Mouse (Mus musculus): ENCODE data around the gene Dapk2.

Gene Dapk2

DNA sequence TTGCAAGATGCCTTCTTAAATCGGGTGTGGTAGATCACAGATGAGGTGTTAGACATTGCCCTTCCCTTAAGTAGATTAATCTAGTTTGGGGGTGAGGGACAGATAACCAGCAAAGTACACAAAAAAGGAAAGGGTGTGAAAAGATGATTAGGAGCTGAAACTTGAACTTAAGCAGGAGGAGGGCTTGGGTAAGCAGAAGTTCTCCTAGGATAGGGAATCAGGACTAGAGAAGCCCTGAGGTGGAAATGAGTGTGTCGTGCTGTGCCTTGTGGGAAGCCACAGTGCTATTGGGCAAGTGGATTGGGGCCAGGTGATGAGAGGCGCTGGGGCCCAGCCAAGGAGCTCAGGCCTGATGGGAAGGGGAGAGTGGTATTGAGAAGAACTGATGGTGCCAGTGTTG is 36.0 kb downstream of the Dapk2 start:
- no peak for DNase-seq

DNA sequence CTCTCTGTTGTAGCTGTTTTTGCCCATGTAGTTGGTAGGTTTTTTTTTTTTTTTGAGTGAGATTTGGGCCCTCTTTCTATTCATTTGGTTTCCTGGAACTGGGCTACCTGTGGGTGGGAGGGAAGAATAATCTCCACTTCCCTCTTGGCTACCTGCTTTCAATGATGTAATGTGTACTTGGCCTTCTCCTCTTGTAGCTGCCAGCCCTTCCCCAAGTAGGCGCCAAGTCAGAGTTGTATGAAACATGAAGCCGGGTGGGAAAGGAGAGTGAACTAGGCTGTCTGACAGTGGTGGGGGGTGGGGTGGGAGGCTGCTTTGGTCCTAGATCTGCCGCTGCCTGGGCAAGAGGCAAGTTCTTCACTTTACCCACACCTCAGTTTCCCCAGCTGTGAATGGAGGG is 38.5 kb downstream of the Dapk2 start:
- DNase-seq: no peak

DNA sequence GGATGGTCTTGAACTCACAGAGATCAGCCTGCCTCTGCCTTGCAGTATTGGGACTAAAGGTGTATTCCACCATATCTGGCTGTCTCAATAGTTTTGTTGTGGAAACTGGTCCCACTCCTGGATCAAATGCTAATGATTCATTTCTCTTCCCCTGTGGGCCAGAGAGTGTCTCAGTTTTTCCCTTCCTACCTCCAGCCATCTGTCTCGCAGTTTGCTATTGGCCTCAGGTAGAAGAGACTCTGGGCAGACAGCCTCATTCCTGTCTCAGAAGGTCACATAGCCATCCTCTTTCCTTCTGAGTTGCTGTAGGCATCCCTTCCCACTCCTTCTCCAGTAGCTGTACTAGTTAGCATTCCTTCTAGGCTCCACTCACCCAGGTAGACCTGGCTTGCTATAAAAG is 40.5 kb downstream of the Dapk2 start:
- no peak for DNase-seq

DNA sequence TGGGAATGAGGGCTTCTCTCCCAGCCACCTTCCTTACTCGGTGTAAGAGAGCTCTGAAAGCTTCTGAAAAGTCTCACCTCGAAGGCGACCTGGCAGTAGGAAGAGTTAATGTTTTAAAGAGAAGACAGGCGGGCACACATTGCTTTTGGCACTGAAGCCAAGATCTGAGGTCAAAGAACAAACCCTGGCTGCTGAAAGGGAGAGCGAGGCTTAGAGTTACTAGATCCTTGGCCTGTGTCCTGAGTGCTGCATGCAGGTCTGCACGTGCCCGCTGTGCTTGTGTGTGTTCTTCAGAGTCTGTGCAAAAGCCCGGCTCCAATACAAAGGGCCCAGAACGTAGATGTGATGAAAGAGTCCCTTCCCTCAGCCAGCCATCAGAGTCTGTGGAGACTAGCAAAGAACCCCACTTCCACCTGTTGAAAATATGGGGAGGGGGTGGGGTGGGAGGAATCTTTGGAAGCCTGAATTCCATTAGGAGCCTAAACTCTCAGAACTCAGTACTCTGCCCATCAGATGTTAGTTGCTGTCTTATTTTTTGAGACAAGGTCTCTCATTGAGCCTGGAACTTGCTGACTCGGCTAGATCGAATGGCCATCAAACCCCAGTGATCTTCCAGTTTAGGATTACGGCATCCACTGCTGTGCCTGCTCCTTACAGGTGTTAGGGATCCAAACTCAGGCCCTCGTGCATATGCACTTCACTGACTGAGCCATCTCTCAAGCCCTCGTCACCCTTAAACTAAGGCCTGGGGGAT is 41.8 kb downstream of the Dapk2 start:
- peak in 1 of 2 experiments; percentile 35 for DNase-seq

DNA sequence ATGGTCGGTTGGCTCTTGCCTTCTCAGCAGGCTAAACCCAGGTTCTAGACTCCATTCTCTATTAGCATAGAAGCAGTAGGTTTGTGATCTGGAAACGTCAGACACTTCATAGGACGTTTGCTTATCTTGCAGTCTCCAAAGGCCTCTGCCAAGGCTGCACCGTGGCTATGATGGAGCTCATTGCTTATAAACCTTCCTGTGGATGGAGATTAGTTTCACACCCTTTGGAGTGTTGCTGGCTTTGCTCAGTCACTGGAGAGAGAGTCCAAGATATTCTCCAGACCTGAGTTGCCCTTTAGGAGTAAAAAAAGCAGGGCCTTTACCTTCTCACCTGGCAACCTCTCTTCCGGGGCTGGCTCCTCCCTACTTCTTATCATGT is 42.4 kb downstream of the Dapk2 start:
- no peak for DNase-seq

DNA sequence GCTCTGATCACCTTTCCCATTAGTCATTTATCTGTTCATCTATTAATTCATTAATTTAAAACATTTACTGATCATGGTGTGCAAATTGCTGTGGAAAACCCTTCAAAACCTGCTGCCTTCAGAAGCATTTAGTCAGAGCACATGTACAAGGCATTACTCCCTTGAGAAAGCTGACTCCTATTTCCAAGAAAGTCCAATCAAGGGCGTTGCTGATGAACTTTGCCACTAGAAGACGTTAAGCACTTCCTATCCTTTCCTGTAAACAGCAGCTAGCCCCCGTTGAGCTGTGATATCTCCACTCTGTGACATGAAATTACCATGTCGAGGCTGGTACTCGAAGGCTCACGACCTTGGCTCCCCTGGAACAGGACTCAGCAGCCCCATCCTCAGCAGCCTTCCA is 43.6 kb downstream of the Dapk2 start:
- no peak for DNase-seq

DNA sequence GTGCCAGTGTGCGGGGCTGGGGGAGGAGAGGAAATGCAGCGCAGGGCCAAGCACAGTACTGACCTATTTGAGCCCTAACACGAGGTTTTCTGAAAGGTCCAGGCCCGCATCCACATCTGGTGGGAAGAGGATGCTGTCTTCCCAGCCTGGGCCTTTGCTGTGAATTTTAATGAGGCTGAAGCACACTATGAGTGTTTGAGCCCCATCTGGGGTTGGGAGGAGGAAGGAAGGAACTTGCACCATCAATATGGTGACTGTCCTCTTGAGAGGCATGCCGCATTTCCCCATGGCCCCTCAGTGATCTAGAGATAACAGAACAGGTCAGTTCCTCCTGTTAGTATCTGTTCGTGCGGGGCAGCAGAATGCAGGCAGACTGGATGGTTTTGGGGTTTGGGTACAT is 44.4 kb downstream of the Dapk2 start:
- no peak for DNase-seq

DNA sequence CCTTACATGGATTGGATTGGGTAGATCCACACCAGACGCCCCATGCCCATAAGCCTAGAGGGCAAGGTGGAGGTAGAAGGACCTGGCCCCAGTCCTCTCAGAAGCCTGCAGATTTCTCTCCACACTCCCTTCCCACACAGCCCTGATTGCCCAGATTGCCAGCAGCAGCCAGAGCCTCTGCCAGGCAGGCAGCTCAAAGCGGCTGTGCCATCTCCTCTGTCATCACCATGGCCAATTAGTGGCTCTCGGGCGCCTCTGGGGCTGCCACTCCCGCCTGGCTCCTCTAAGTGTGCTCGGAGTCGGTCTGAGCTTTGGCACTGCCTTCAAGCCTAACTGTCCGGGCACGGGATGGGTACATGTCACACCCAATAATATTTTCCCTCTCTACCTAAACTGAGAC is 47.7 kb downstream of the Dapk2 start:
- DNase-seq: no peak

DNA sequence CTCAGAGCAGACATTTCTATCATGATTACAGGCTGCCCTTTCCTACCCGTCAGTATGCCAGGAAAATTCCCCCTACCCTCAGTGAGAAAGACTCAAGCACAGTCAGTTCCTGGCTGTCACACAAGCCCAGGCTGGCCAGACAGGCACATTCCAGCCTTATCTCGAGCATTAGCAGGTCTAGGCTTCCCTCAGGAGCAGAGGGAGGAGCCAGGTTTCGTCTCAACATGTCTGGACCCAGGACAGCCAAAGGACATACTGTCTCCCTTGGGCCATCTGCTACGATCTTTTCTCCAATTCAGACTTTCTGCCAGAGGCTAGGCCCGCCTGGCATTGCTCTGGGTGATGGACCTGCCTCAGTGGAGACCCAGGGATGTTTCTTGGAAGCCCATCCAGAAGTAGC is 48.8 kb downstream of the Dapk2 start:
- DNase-seq: no peak

DNA sequence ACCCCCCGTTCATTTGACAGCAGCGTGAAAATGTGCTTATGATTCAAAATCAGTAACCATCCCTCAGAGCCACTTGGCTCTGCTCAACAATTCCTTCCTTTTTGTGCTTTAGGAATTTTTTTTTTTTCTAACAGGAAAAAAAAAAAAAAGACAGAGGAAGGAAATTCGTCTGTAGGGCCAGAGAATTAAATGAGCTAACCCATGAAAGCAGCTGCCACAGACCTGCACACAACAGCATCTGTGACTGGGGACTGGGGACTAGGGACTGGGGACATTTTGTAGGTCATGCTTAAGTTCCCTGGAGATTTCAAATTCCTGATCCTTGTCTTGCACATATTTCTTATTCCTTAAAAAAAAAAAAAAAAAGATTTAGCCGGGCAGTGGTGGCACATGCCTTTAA is 53.4 kb downstream of the Dapk2 start:
- DNase-seq: no peak

DNA sequence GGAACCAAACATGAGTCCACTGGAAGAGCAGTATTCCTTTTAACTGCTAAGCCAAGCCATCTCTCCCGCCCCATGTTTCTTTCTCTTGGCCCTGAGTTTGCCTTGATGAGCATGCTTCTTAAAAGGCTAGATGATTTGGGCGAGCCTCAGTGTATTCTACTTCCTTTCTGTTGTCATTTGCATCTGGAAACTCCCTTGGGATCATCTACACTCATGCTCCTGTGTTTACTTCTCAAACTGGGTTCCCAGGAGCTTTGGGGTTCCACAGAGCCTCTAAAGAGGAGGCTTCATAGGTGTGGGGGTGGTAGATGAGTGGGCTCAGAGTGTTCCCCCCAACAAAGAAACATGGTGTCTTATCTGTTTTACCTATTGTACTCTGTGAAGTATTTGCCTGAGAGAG is 54.1 kb downstream of the Dapk2 start:
- no peak for DNase-seq

DNA sequence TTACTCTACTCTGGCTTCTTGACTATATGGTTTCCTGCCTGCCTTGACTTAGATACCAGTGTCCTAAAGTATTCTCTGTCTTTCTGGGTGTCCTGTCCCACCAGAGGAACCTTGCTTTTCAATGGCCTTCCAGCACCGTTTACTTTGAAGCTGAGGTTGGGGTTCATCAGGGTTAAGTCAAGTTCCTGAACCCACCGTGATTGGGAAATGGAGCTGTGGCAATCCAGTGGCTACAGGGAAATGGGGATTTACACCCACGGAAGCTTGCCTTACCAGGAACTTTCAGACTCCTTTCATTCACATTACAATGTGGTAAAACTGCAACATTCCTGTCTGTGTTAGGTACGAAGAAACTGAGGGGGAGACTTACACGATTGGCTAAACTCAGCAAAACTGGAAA is 54.8 kb downstream of the Dapk2 start:
- DNase-seq: no peak

DNA sequence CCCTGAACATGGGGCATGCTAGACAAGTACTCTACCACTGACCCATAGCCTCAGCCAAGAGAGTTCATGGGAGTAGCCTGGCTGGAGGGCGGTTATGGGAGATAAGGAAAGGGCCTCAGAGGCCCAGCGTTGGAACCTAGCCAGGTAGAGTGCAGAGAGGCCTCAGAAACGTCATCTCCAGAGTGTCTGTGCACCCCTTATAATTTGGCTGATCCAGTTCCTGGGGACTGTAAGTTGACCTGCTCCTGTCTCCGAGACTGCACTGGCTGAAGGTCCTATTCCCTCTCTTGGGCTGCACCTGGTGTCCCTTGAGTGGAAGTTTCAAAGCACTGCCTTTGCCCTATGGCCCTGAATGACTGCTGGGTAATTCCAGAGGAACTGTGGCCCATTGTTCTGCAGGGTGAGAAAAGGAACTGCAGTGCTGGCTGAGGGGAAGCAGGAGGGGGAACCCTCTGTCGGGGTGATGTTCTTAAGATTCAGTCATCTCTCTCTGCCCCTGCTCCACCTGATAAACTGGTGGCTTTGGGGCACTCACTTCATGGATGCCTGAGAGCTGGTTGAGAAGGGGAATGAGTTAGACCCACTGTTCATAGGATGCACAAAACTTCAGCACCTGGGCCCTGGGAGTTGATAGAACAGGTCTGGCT is 55.5 kb downstream of the Dapk2 start:
- DNase-seq: peak; percentile 47 to 59

DNA sequence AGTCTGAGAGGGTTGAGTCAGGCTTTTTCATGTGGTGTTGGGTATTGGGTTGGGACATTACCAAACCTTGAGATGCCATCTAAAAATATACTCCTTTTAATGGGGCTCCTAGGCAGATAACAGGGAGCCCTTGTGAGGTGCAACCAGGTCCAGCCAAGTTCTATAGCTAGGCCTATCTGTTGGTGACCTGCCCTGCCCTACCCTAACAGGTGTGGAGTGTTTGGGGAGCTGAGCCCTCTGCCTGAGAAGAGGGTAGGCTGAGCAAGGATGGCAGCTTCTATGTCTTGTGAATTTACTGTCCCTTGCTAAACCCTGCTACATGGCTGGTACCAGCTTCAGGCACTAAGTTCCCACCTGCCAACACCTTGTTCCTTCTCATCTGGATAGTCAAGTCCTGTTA is 57.5 kb downstream of the Dapk2 start:
- no peak for DNase-seq

DNA sequence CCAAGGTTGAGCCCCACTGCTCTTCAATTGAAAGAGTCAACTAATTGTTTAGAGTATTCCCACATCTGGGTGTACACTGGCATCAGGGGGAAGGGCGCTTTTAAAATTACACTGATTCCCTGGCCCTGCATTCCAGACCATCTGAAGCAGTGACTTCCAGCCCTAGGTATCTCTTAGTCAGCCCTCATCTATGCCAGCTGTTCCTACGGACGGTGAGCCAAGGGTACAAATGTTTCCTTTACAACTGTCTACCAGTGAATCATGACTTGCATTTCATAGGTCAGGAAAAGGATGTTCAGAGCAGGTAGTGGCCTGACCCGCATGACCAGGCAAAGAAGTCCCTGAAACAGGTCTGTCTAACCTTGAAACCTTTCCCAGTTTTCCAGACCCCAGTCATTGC is 59.9 kb downstream of the Dapk2 start:
- DNase-seq: no peak

DNA sequence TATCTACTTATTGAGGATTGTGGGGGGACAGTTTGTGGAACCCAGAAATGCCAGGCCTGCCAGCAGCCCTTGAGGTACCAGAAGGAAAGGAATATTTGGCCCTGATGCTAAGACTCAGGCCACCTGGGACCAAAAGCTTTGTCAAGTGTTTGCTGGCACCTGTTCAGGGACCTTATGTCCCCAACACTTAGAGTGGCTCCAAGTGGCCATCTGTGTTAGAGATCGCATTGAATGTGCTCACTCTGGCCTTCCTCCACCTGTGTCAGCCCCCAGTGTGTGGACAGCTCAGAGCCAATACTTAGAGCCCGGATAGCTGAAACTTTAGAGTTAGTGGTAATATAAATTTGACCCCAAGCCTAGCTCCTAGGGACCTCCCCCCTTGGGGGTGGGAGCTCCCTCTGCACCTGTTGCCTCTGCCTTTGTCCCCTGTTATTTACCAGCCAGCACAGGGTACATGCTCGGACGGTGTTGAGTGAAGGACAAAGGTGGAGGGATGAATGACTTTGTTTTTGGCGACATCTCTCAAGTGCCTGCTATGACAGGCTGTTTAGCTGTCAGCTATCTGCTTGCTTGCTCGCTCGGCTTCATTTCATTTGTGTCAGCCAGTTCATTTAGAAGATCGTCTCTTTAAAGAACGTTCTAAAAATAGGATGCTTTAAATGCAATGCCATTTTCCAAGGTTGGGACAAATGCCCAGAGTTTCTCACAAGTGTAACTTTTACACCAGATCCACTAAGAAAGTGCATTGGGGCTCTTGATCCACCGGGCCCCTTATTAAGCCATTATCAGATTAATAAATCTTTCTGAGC is 61.1 kb downstream of the Dapk2 start:
- DNase-seq: no peak

DNA sequence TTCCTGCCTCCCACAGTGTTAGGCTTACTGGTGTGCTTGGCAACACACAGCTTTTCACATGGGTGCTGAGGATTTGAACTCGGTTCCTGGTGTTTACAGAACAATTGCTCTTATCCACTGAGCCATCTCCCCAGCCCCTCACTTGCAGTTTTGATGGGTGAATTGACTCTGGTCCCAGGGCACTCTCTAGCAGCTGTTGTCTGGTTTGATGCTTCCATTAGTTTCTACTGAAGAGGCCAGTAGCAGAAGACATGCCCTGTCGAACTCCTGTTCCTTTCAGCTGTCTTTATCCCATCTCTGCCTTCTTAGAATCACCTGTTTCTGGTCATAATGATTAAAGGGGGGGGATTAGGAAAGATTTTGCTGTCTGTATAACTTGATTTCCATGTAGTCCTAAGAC is 65.8 kb downstream of the Dapk2 start:
- DNase-seq: no peak

DNA sequence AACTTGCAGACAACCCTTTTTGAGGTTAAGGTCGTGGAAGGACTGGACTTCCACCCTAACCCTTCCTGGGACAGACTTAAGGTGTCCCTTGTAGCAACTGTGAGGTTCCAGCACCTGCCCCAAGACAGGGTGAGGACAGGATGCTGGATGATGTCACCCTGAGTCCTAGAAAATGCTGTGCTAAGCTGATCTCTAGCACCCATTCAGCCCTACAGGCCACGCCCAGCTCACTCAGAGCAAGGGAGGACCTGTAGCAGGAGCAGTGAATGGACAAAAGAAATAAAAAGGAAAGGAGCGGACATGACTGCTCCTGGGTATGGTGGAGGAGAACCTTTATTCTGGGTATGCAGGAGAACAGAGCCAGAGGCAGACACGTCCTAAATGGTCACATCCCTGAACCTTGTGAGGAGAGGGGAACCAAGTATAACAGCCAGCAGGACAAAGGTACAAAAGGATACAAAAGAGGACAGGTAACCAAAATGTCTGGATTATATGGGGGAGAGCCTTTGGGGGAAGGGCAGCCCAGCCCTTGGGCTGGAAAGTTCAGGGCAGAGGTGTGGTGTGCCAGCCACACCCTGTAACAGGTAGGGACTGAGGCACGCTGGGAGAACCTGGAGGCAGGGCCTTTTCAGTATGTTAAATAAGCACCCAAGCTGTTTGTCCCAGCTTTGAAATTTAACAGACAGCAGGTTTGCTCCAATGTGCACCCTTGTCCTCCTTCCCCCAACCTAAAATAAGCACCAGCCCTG is 67.9 kb downstream of the Dapk2 start:
- no peak for DNase-seq

DNA sequence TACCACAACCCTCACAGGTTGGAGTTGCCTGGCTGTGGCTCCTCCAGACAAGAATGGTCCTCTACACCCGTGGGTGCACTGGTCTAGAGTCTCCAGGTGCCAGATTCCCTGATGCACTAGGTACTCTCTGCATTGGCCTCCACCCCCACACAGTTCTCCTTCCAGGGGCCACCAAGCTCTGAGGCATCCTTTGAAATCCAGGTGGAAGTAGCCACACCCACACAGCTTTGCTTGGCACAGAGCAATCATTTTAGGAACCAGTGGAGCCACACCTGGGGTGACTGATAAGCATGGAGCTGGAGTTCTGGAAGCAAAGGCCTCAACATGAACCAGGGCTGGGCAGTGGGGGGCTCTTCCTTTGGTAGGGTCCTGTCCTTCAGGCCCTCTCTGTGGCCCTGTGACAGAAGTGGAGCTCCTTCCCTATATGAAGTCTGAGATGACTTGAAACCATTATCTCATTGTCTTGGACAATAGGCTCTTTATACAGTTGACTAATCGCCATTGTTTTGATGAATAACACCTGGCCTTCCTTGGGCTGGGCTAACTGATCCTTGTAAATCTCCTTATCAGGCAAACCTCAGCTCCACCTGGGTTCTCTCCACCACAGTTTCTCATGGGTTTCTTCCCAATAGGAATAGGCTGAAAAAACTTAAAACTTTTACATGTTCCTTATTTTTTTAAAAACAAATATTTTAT is 70.6 kb downstream of the Dapk2 start:
- no peak for DNase-seq

DNA sequence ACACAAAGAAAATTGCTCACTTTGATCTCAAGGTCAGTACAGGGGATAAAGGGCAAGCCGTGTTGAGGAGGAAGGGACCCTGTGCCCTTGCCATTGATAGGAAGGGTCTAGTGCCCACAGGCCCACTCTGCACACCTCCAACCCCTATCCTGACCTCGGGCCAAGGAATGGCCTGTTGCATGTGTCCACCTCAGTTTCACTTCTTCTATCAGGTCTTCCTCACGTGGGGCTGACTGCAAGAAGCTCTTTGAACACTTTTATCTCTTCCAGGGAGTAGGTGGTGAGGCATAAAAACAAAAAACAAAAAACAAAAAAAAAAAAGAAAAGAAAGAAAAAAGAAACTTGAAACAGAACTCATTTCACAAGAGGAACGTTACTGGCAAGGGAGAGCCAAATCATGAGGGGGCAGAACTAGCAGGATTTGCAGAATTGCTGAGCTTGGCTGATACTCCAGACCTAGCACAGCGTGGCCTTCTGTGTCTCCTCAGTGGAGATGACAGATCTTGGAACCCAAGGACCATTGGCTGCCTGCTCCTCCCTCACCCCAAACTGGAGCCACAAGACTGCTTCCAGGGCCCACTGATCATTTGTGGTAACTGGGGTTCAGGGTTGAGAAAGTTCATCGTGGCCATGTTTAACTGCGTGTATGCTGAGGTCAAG is 73.9 kb downstream of the Dapk2 start:
- DNase-seq: peak in 1 of 2 experiments; percentile 45

DNA sequence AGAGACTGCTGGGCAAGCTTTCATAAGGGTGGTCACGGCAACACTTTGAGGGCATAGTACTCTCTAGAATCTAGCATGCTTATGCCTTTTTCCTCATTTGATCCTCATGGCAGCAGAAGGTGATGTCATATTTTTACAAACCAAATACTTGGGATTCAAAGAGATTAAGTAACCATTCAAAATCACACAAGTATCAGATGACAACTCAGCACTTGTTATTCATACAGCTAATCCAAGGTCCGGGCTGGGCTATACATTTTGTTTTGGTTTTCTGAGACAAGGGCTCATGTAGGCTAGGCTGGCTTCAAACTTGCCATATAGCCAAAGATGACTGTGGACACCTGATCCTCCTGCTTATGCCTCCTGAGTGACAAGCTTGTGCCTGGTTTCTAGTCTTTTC is 78.6 kb downstream of the Dapk2 start:
- DNase-seq: no peak

DNA sequence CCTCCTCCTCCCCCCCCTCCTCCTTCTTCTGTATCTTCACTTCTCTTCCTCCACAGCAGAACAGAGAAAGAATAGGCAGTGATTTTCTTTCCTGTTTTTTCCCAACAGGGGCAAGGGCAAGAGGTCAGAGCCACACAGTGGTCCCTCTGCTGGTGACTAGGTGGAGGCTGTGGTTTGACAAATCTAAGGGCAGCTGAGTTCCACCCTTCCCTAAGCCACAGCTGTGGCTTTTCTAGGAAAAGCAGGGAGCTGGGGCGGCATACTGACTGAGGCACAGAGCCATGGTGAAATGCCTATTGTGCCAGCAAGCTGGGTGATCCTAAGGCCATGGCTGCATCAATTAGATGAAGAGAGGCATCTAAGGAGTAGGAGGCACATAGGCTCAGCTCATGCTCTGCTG is 79.7 kb downstream of the Dapk2 start:
- DNase-seq: no peak
